Mouse (Mus musculus) lung, embryonic 16.5 days (tissue): ENCODE results near the gene Ajm1. TPM values are rescaled to one million over a fixed set of nuclear protein-coding genes. Genes with fewer than 3 reads are reported as not detected.
A peak's percentile ranks its signal among the peaks of the same experiment; 100 is the strongest.

Experiments used
- ATAC-seq: fragments of 200-750 bp; cut with Nextera tagmentation; 2 replicates; pipeline ENCODE4 v1.8.0; 2017; ENCODE audit warnings: low read depth, mild to moderate bottlenecking, moderate library complexity
- H3K27ac ChIP-seq: fragments of 300-500 bp; sonication (generic); 2 replicates; pipeline ENCODE4 v1.5.1; 2014; ENCODE audit warnings: mild to moderate bottlenecking, control low read depth, low read length
- H3K27me3 ChIP-seq: fragments of 300-500 bp; sonication (generic); 2 replicates; pipeline ENCODE4 v1.6.1; 2014; ENCODE audit warnings: low read depth, low read length, mixed read lengths; ENCODE audit not compliant: control insufficient read depth, insufficient read depth
- H3K36me3 ChIP-seq: fragments of 300-500 bp; sonication (generic); 2 replicates; pipeline ENCODE4 v1.6.1; 2014; ENCODE audit warnings: low read length; ENCODE audit not compliant: control insufficient read depth, insufficient read depth
- H3K4me1 ChIP-seq: fragments of 300-500 bp; sonication (generic); replicated peaks from 2 replicates; pipeline ENCODE4 v1.6.1; 2014; ENCODE audit warnings: low read length, mixed read lengths; ENCODE audit not compliant: control insufficient read depth, insufficient read depth
- H3K4me2 ChIP-seq: fragments of 300-500 bp; sonication (generic); 2 replicates; pipeline ENCODE4 v1.6.1; 2014; ENCODE audit warnings: low read depth, low read length, control low read depth
- H3K4me3 ChIP-seq: fragments of 300-500 bp; sonication (generic); 2 replicates; pipeline ENCODE4 v1.5.1; 2014; ENCODE audit warnings: mild to moderate bottlenecking, low read length, control low read depth
- H3K9ac ChIP-seq: fragments of 300-500 bp; sonication (generic); 2 replicates; pipeline ENCODE4 v1.6.1; 2014; ENCODE audit warnings: low read length, control low read depth
- H3K9me3 ChIP-seq: fragments of 300-500 bp; sonication (generic); 2 replicates; pipeline ENCODE4 v1.6.1; 2016; ENCODE audit warnings: low read length; ENCODE audit not compliant: control insufficient read depth
- WGBS: fragments of 180-500 bp; shearing (Covaris S2); extraction: QIAGEN DNeasy Blood & Tissue Kit; methylation state at CpG from one replicate; pipeline ENCODE4 v1.1.7; 2014; 5-methylcytosine and 5-hydroxymethylcytosine counted together
- polyA plus RNA-seq: library from polyadenylated mRNA; unstranded; fragments of >200 nt; fragmentation: Nextera tagmentation; extraction: Ambion mirVana; gene quantifications from 2 replicates; pipeline ENCODE4 v1.2.1, GENCODE M21; 2015

Gene Ajm1
- polyA plus RNA-seq, 1 experiment from 2014 or later = 0.21 TPM

DNA sequence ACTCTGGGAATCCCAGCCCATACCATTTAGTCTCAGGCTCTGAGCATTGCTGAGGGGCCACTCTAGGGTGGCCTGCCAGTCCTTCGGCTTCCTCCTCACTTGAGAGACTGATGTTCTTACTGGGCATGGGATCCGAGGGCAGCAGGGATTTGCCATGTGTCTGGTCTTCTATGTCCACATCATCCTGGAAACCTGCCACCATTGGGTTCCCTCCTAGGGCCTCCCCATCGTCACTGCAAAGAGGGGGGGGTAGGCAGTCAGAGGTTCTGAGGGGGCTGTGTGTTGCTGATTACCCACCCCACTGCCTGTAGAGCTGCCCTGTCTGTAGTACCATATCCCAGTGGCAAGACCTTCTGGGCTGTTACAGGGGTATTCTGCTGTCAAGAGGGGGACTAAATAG lies 4.0 kb upstream of the Ajm1 start:
- Histone ChIP-seq H3K9ac (no peak overlapping the region), H3K27ac (no peak overlapping the region), H3K4me2 (no peak overlapping the region), H3K27me3 (peaks cover 8% of the 10 kb centered on the region), H3K36me3 (peaks cover 23% of the 10 kb centered on the region), H3K4me1 (peaks cover 10% of the 10 kb centered on the region), H3K9me3 (no peaks in the 10 kb centered on the region), H3K4me3 (no peak overlapping the region)
- no peak for ATAC-seq
- 69% methylated on average over 3 of the region's 3 CpGs for WGBS

DNA sequence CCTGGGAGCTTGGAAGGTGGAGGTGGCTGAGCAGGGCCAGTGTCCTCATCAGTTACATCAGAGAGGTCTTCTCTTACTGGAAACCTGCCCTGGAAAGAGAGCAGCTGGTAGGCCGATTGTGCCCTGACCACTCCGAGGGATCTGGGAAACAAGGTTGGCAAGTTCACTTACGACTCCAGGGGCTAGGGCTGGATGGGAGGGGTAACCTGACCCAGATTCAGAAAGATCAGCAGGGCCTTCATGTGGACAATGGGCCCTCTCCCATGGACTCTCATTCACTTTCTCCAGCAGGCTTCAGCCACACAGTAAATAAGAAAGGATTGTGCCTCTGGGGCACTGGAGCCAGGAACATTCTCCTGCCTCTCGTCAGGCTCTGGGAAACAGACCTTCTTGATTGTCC lies 3.3 kb upstream of the Ajm1 start:
- ATAC-seq = no peak
- WGBS = 85% methylated on average over 4 of the region's 4 CpGs

DNA sequence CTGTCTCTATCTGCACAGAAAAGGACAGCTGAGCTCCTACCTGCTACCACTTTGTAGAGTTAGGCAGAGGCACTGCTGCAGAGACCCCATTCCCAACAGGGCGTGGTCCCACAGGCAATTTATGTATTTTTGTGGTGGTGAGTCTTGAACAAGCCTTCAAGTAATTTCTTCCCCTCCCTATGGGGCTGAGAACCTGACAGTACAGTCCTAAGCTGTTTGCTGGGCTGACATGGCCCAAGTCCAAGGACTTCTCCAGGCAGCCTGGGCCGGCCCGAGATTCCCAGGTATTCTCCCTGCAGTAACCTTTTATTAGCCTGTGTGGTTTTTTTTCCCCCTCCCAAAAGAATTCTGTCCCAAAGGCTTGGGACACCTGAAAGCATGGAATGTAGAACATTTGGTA lies 2.6 kb upstream of the Ajm1 start:
- H3K4me2 ChIP-seq = no peak overlapping the region
- no peaks in the 10 kb centered on the region for H3K9me3 ChIP-seq
- no peak for ATAC-seq
- H3K27me3 ChIP-seq = peaks cover 22% of the 10 kb centered on the region
- no peak overlapping the region for H3K9ac ChIP-seq
- H3K4me1 ChIP-seq = peaks cover 10% of the 10 kb centered on the region
- no peak overlapping the region for H3K27ac ChIP-seq
- 85% methylated on average over 3 of the region's 3 CpGs for whole genome bisulfite sequencing
- H3K36me3 ChIP-seq = peaks cover 21% of the 10 kb centered on the region
- H3K4me3 ChIP-seq = no peak overlapping the region

More for the DNA sequence above, 3.3 kb upstream of the Ajm1 start:
- Histone ChIP-seq H3K27ac (no peak overlapping the region), H3K4me2 (no peak overlapping the region), H3K4me1 (peaks cover 10% of the 10 kb centered on the region), H3K9ac (no peak overlapping the region), H3K27me3 (peaks cover 15% of the 10 kb centered on the region), H3K4me3 (no peak overlapping the region), H3K36me3 (peaks cover 21% of the 10 kb centered on the region), H3K9me3 (no peaks in the 10 kb centered on the region)

DNA sequence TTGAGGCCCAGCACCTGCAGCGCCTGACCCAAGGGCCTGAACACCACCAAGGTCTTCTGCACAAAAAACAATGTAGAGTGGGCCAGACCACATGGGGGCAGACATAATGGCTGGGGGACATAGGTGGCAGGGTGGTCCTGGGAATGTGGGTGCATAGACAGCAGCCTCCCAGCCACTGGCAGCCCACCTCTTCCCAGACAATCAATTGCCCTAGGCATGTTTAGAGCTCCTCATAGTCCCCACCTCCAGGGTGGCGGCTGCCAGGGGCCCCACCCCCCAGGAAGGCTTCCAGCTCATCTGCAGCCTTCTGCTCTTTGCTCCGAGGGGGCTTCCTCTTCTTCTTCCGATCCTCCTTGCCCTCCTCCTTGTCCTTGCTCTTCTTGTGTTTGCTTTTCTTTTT lies 2.0 kb upstream of the Ajm1 start:
- H3K9me3 ChIP-seq = no peaks in the 10 kb centered on the region
- no peak overlapping the region for H3K4me3 ChIP-seq
- H3K27ac ChIP-seq = no peak overlapping the region
- 48% methylated on average over 4 of the region's 4 CpGs for WGBS
- peaks cover 14% of the 10 kb centered on the region for H3K4me1 ChIP-seq
- no peak for ATAC-seq
- no peak overlapping the region for H3K4me2 ChIP-seq
- peaks cover 28% of the 10 kb centered on the region for H3K27me3 ChIP-seq
- H3K36me3 ChIP-seq = peaks cover 21% of the 10 kb centered on the region
- no peak overlapping the region for H3K9ac ChIP-seq

DNA sequence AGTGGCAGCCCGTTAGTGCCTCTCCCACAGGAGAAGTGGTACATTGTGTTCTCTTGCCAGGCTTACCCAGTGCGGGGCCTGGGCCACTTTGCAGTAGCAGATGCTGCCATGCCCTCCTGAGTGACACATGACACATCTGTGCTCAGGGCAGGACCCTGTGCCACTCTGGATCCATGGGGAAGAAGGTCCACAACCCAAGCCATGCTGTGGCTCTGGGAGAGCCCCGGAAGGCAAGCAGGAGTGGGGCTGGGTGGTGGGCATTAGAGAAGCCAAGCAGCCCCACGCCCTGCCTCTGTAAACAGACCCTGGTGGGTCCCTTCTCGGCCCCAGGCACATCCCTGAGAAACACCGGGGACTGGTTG lies 1.5 kb upstream of the Ajm1 start:
- WGBS = 67% methylated on average over 6 of the region's 6 CpGs
- peaks cover 16% of the 10 kb centered on the region for H3K36me3 ChIP-seq
- no peak overlapping the region for H3K27ac ChIP-seq
- no peak for ATAC-seq
- H3K27me3 ChIP-seq = peaks cover 33% of the 10 kb centered on the region
- H3K4me3 ChIP-seq = no peak overlapping the region
- no peak overlapping the region for H3K9ac ChIP-seq
- H3K4me2 ChIP-seq = no peak overlapping the region
- H3K4me1 ChIP-seq = peaks cover 18% of the 10 kb centered on the region
- H3K9me3 ChIP-seq = no peaks in the 10 kb centered on the region

DNA sequence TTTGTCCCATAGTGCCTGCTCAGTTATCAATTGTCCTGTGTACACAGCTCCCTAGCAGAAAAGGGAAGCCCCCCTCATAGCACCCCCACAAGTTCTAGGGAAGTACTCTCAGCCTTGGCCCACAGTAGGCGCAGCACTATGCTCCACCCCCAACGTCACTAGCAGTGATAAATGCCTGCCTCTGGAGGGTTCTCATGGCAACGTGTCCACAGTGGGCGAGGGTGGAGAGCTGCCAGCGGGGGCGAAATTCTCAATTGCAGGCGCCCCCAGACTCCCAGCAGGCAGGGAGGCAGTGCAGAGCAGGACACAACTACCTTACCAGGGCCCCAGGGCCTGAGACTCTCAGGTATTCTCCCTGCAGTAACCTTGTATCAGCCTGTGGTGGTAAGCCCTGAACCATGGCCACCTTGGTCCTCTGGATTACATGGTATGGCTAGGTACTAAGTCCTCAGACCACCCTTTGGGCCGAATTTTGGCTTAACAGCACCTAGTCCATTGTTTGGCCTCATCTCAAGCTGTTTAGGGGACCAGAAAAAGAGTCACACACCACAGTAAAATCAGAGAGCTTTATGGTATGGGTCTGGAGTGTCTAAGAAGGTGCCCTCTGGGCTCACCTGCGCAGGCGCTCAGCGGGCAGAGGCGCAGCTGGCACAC lies 1.0 kb upstream of the Ajm1 start:
- Histone ChIP-seq H3K4me1 (peaks cover 23% of the 10 kb centered on the region), H3K27me3 (peaks cover 38% of the 10 kb centered on the region), H3K27ac (no peak overlapping the region), H3K9me3 (no peaks in the 10 kb centered on the region), H3K9ac (no peak overlapping the region), H3K4me2 (no peak overlapping the region), H3K4me3 (no peak overlapping the region), H3K36me3 (peaks cover 16% of the 10 kb centered on the region)
- ATAC-seq = peak; percentile 14; the same call in 1 of the 2 replicates
- WGBS = 44% methylated on average over 12 of the region's 12 CpGs

DNA sequence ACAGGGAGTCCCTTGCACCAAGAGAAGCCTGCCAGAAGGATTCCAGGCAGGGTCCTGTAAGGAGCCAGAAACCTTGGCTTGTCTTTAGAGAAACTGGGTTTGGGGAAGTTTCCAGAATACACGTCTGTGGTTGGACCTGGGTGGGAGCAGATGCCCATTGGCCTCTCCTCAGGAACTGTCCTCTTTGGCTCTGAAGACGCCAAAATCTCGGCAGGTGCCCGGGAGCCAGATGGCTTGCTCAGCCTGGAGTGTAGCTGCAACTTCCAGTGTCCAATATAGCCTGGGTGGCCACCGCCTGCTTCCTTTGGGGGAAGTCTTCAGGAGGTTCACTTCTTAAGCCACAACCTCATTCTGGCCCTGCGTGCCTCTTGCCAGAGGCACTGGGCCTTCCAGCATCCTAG lies 344 bp upstream of the Ajm1 start:
- 22% methylated on average over 6 of the region's 6 CpGs for WGBS

DNA sequence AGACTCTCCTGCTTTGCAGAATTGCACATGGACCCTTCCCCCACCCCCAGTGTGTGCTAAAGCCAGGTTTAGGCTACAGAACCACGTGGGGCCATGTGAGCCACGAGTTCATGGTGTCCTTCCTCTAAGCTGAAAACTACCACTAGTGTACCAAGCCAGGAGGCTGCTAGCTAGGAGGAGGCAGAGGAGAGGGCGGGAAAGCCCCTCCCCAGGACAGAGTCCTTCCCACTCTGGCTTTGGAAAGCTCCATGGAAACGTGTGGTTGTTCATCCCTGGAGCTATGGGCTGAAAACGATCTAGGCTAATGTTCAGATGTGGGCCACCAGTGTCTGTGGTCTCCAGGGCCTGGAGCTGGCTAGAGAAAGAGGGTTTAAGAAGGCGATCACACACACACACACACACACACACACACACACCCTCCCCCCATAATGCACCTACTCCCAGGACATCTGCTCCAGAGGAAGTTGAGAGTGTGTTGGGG lies 896 bp downstream of the Ajm1 start:
- no peak overlapping the region for H3K4me3 ChIP-seq
- H3K9me3 ChIP-seq = no peaks in the 10 kb centered on the region
- H3K4me1 ChIP-seq = peaks cover 35% of the 10 kb centered on the region
- H3K4me2 ChIP-seq = no peak overlapping the region
- peaks cover 15% of the 10 kb centered on the region for H3K36me3 ChIP-seq
- no peak for ATAC-seq
- H3K9ac ChIP-seq = no peak overlapping the region
- 49% methylated on average over 6 of the region's 6 CpGs for WGBS
- H3K27ac ChIP-seq = no peak overlapping the region
- peaks cover 57% of the 10 kb centered on the region for H3K27me3 ChIP-seq

More for the DNA sequence above, 344 bp upstream of the Ajm1 start:
- H3K36me3 ChIP-seq = peaks cover 16% of the 10 kb centered on the region
- no peak overlapping the region for H3K27ac ChIP-seq
- ATAC-seq = 0 out of 2 replicates have a peak, but pooled peaks have one; percentile 15
- H3K27me3 ChIP-seq = peaks cover 45% of the 10 kb centered on the region
- peak overlapping the region; percentile 71; the same call in 1 of the 2 replicates for H3K4me2 ChIP-seq
- no peak overlapping the region for H3K9ac ChIP-seq
- no peak overlapping the region for H3K4me3 ChIP-seq
- H3K9me3 ChIP-seq = no peaks in the 10 kb centered on the region
- peaks cover 29% of the 10 kb centered on the region for H3K4me1 ChIP-seq

DNA sequence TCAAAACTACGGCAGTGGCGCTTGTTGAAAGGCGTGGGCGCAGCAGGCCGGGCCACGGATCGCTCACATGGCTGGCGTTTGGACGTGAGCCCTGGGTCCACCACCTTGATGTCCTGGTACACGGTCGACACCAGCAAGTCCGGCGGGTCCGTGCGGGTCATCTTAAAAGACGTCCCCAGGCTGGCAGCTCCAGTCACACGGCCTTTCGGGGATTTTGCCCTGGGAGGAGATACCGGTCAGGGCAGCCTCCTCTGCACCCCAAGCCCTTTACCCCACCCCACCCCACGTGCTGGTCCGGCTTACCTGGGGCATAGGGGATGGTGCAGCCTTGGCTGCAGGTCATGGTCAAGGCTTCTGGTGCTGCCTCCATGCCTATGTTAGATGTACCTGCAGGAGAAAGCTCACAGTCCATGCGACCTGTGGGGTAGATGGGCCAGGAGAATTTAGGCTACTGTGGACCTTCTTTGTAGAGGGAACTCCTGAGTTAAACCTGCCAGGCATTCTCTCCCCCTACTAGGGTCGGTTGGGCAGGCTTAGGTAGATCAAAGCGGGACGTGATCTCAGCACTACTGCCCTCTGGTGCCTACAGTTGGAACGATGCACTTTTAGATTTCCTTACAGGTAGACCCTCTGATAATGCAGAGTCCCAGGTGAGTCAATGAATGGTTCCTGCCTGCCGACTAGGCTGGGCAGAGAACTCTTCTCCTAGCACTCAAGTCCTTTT lies 1.7 kb downstream of the Ajm1 start:
- Histone ChIP-seq H3K9ac (no peak overlapping the region), H3K36me3 (peaks cover 8% of the 10 kb centered on the region), H3K4me2 (peak overlapping the region; percentile 39), H3K27me3 (peaks cover 57% of the 10 kb centered on the region), H3K9me3 (no peaks in the 10 kb centered on the region), H3K27ac (no peak overlapping the region), H3K4me3 (peak overlapping the region; percentile 7; the same call in 1 of the 2 replicates), H3K4me1 (peaks cover 38% of the 10 kb centered on the region)
- WGBS = 3% methylated on average over 22 of the region's 27 CpGs
- no peak for ATAC-seq
